Mouse (Mus musculus) embryonic fibroblast, embryonic 13.5 days (primary cell): ENCODE measurements around the gene Abca14.

ENCODE experiments used
- CTCF ChIP-seq: IDR thresholded peaks from 2 replicates; pipeline ENCODE4 v1.5.1; 2011; ENCODE audit warnings: mild to moderate bottlenecking, control low read depth, low read length, moderate library complexity, borderline replicate concordance; ENCODE audit not compliant: insufficient read depth
- POLR2A ChIP-seq: IDR thresholded peaks from 2 replicates; pipeline ENCODE4 v1.6.1; 2011; ENCODE audit warnings: low read depth, mild to moderate bottlenecking, control low read depth, low read length, moderate library complexity

- TF ChIP-seq CTCF (no peak), POLR2A (no peak)
Observed at GRCm38 (mm10) chr7:120190150-120190665, 13.6 kb upstream of the Abca14 start.
